Mouse (Mus musculus) ES-Bruce4 (cell line): ENCODE measurements around the gene Naif1. TPM values are rescaled to one million over a fixed set of nuclear protein-coding genes. Genes with fewer than 3 reads are reported as not detected.

Experiments used
- H3K27ac ChIP-seq: 2 replicates; pipeline ENCODE4 v1.5.1; 2012; ENCODE audit warnings: low read length, inconsistent platforms; ENCODE audit not compliant: insufficient read depth
- H3K27me3 ChIP-seq: 2 replicates; pipeline ENCODE4 v1.6.1; 2012; ENCODE audit warnings: mild to moderate bottlenecking, low read length, inconsistent platforms; ENCODE audit not compliant: control insufficient read depth, poor library complexity, insufficient read depth, severe bottlenecking
- H3K36me3 ChIP-seq: 2 replicates; pipeline ENCODE4 v1.6.1; 2012; ENCODE audit warnings: inconsistent platforms, mild to moderate bottlenecking, low read length, moderate library complexity; ENCODE audit not compliant: control insufficient read depth, poor library complexity, insufficient read depth, severe bottlenecking
- H3K4me1 ChIP-seq: one replicate; pipeline ENCODE4 v1.8.1; 2011; ENCODE audit warnings: low read length; ENCODE audit not compliant: control insufficient read depth, insufficient read depth
- H3K4me3 ChIP-seq: 2 replicates; pipeline ENCODE4 v1.5.1; 2011; ENCODE audit warnings: low read depth, mild to moderate bottlenecking, low read length
- H3K9ac ChIP-seq: 2 replicates; pipeline ENCODE4 v1.6.1; 2012; ENCODE audit warnings: low read depth, mild to moderate bottlenecking, inconsistent platforms; ENCODE audit not compliant: poor library complexity, severe bottlenecking
- H3K9me3 ChIP-seq: replicated peaks from 2 replicates; pipeline ENCODE4 v1.6.1; 2012; ENCODE audit warnings: mild to moderate bottlenecking, low read length, inconsistent platforms; ENCODE audit not compliant: control insufficient read depth, poor library complexity, insufficient read depth, severe bottlenecking
- CTCF ChIP-seq: IDR thresholded peaks from one replicate; pipeline ENCODE4 v1.8.1; 2011; ENCODE audit warnings: low read depth, low read length
- EP300 ChIP-seq: IDR thresholded peaks from 2 replicates; pipeline ENCODE4 v1.6.1; 2011; ENCODE audit warnings: low read depth, low read length; ENCODE audit not compliant: insufficient read depth
- POLR2A ChIP-seq: IDR thresholded peaks from one replicate; pipeline ENCODE4 v1.8.1; 2011; ENCODE audit warnings: low read length; ENCODE audit not compliant: insufficient read depth
- polyA plus RNA-seq: library from polyadenylated mRNA; stranded (reverse); fragments of >200 nt; gene quantifications from 2 replicates; pipeline ENCODE4 v1.2.4, GENCODE M21; 2011; ENCODE audit warnings: low read depth; ENCODE audit not compliant: missing spikeins, insufficient read depth, insufficient read length

The Naif1 gene
- polyA plus RNA-seq, 1 experiment: 3.0 TPM

GRCm38 (mm10) chr2:32451870-32452372 lies 1.7 kb downstream of the Naif1 start:
- no peak for TF ChIP-seq EP300
- TF ChIP-seq CTCF: no peak
- no peak for TF ChIP-seq POLR2A
- no peaks in the 10 kb centered on the region for H3K4me1 ChIP-seq
- no peaks in the 10 kb centered on the region for H3K9me3 ChIP-seq
- no peaks in the 10 kb centered on the region for H3K36me3 ChIP-seq
- 0 out of 2 replicates have a peak, but pooled peaks cover 2% of the 10 kb centered on the region for H3K27me3 ChIP-seq
- H3K4me3 ChIP-seq: peak overlapping the region; percentile 59
- H3K9ac ChIP-seq: peak overlapping the region; percentile 59
- H3K27ac ChIP-seq: peak overlapping the region; percentile 90

DNA sequence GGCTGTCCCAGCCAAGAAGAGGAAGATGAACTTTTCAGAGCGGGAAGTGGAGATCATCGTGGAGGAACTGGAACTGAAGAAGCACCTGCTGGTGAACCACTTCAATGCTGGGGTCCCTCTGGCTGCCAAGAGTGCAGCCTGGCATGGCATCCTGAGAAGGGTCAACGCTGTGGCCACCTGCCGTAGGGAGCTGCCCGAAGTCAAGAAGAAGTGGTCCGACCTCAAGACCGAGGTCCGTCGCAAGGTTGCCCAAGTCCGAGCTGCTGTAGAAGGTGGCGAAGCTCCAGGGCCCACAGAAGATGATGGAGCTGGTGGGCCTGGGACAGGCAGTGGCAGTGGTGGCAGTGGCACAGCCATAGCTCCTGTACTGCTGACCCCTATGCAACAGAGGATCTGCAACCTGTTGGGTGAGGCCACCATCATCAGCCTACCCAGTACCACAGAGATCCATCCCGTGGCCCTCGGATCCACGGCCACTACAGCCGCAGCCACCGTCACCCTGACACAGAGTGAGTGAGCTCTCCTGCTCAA lies 2.2 kb downstream of the Naif1 start:
- H3K4me1 ChIP-seq: no peaks in the 10 kb centered on the region
- peak overlapping the region; percentile 22 for H3K9ac ChIP-seq
- H3K27ac ChIP-seq: no peak overlapping the region
- peak overlapping the region; percentile 55 for H3K4me3 ChIP-seq
- no peaks in the 10 kb centered on the region for H3K36me3 ChIP-seq
- TF ChIP-seq POLR2A: no peak
- TF ChIP-seq EP300: no peak
- no peak for TF ChIP-seq CTCF
- 0 out of 2 replicates have a peak, but pooled peaks cover 2% of the 10 kb centered on the region for H3K27me3 ChIP-seq
- H3K9me3 ChIP-seq: no peaks in the 10 kb centered on the region

GRCm38 (mm10) chr2:32453641-32454303 lies 3.5 kb downstream of the Naif1 start:
- H3K9me3 ChIP-seq: no peaks in the 10 kb centered on the region
- H3K4me1 ChIP-seq: no peaks in the 10 kb centered on the region
- peak overlapping the region; percentile 81 for H3K27ac ChIP-seq
- H3K4me3 ChIP-seq: no peak overlapping the region
- H3K27me3 ChIP-seq: 0 out of 2 replicates have a peak, but pooled peaks cover 2% of the 10 kb centered on the region
- H3K36me3 ChIP-seq: no peaks in the 10 kb centered on the region
- no peak overlapping the region for H3K9ac ChIP-seq
- TF ChIP-seq POLR2A (no peak), EP300 (no peak), CTCF (no peak)

DNA sequence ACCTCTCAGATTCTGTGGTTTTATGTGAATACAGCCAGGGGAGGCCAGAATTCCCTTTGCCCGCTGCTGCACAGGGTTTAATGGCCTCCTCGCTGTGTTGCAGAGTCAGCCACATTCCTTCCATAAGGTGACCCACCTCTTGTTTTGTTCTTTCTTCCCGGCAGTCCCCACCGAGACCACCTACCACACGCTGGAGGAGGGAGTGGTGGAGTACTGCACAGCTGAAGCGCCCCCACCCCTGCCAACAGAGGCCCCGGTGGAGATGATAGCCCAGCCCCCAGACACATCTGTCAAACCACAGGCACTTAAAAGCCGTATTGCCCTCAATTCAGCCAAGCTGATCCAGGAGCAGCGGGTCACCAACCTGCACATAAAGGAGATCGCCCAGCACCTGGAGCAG lies 4.4 kb downstream of the Naif1 start:
- TF ChIP-seq EP300 (peak; percentile 66; the same call in 1 of the 2 replicates), POLR2A (no peak), CTCF (no peak)
- Histone ChIP-seq H3K9ac (no peak overlapping the region), H3K9me3 (no peaks in the 10 kb centered on the region), H3K36me3 (no peaks in the 10 kb centered on the region), H3K27ac (peak overlapping the region; percentile 81), H3K4me1 (no peaks in the 10 kb centered on the region), H3K27me3 (0 out of 2 replicates have a peak, but pooled peaks cover 2% of the 10 kb centered on the region), H3K4me3 (peak overlapping the region; percentile 23; the same call in 1 of the 2 replicates)

GRCm38 (mm10) chr2:32455101-32455500 lies 4.8 kb downstream of the Naif1 start:
- TF ChIP-seq EP300 (no peak), POLR2A (no peak), CTCF (no peak)
- H3K4me1 ChIP-seq: no peaks in the 10 kb centered on the region
- H3K27me3 ChIP-seq: no peaks in the 10 kb centered on the region
- H3K4me3 ChIP-seq: no peak overlapping the region
- H3K27ac ChIP-seq: no peak overlapping the region; the same call in 1 of the 2 replicates
- no peaks in the 10 kb centered on the region for H3K9me3 ChIP-seq
- no peaks in the 10 kb centered on the region for H3K36me3 ChIP-seq
- no peak overlapping the region for H3K9ac ChIP-seq

GRCm38 (mm10) chr2:32458300-32458699 lies 8.0 kb downstream of the Naif1 start:
- Histone ChIP-seq H3K4me3 (no peak overlapping the region), H3K9me3 (no peaks in the 10 kb centered on the region), H3K27ac (no peak overlapping the region), H3K9ac (no peak overlapping the region), H3K36me3 (no peaks in the 10 kb centered on the region), H3K4me1 (no peaks in the 10 kb centered on the region), H3K27me3 (no peaks in the 10 kb centered on the region)
- TF ChIP-seq EP300: no peak
- TF ChIP-seq POLR2A: no peak
- TF ChIP-seq CTCF: no peak
